Mouse (Mus musculus) heart, postnatal 36 days (tissue): ENCODE results near the gene Lrrn4cl. TPM values are rescaled to one million over a fixed set of nuclear protein-coding genes. Genes with fewer than 3 reads are reported as not detected.
"Not testable (repeated sequence)": the region's sequence is repeated elsewhere in the genome, so short reads cannot be mapped to it uniquely, and the experiment has no call there.

Source experiments
- DNase-seq, 2 experiments: peaks; one replicate each; pipeline ENCODE4 v3.0.0; 2021 to 2022
- intact Hi-C: fragments of 180-260 bp; cut with DNase I; formaldehyde crosslinking; loops from one replicate; pipeline ENCODE4 v1.15.1; 2025
- total RNA-seq, 2 experiments: library from RNA; stranded (reverse); gene quantifications; 2 replicates each; pipeline ENCODE4 v1.2.3; 2021

The Lrrn4cl gene
- total RNA-seq, 2 experiments from 2014 or later, result 4.0 to 4.9 TPM

GRCm38 (mm10) chr19:8837251-8837791 lies 13.2 kb upstream of the Lrrn4cl start, which contains the start of gene Bscl2:
Bscl2 (plus strand) TSS chr19:8837467.
- intact Hi-C loops, result loop anchor here (2.0 kb wide), 1 partner anchor 17 kb away; the partner anchor contains the start of gene Hnrnpul2
- peak; percentile 81 to 89 for DNase-seq

GRCm38 (mm10) chr19:8838041-8838730 lies 12.4 kb upstream of the Lrrn4cl start:
- intact Hi-C loops, result no loop called here
- DNase-seq, result peak; percentile 36 to 37

GRCm38 (mm10) chr19:8839103-8839907 lies 11.3 kb upstream of the Lrrn4cl start, which contains the start of gene Gng3:
Gng3 (minus strand) TSS chr19:8839194.
- DNase-seq, result no peak
- intact Hi-C loops, result no loop called here

- intact Hi-C loops, result no loop called here
- DNase-seq, result peak; percentile 73 to 74
These were observed 10.4 kb upstream of the Lrrn4cl start for GRCm38 (mm10) chr19:8839908-8840791.

- no peak for DNase-seq
- intact Hi-C loops, result no loop called here
These were observed 9.6 kb upstream of the Lrrn4cl start for GRCm38 (mm10) chr19:8841012-8841411.

GRCm38 (mm10) chr19:8842961-8843360 lies 7.6 kb upstream of the Lrrn4cl start:
- no peak for DNase-seq
- intact Hi-C loops, result no loop called here

- DNase-seq, result peak; percentile 76 to 83
- intact Hi-C loops, result loop anchor here (1.0 kb wide), 1 partner anchor 266 kb away; no protein-coding TSS in a partner anchor
These were observed 6.0 kb upstream of the Lrrn4cl start for GRCm38 (mm10) chr19:8844371-8845129.

GRCm38 (mm10) chr19:8848356-8848755 lies 2.2 kb upstream of the Lrrn4cl start:
- intact Hi-C loops, result no loop called here
- no peak for DNase-seq

- intact Hi-C loops, result no loop called here
- no peak for DNase-seq
These were observed 1.1 kb downstream of the Lrrn4cl start for GRCm38 (mm10) chr19:8851639-8852038.

GRCm38 (mm10) chr19:8852236-8852928 lies 1.8 kb downstream of the Lrrn4cl start:
- intact Hi-C loops, result no loop called here
- DNase-seq, result peak in 1 of 2 experiments; percentile 39

- no peak for DNase-seq
- intact Hi-C loops, result no loop called here
These were observed 2.5 kb downstream of the Lrrn4cl start for GRCm38 (mm10) chr19:8853117-8853516.

- intact Hi-C loops, result loop anchor here (2.0 kb wide), 1 partner anchor 253 kb away; no protein-coding TSS in a partner anchor
- DNase-seq, result peak in 1 of 2 experiments; percentile 49
These were observed 7.1 kb downstream of the Lrrn4cl start for GRCm38 (mm10) chr19:8857689-8858088.

GRCm38 (mm10) chr19:8859018-8859417 lies 8.4 kb downstream of the Lrrn4cl start:
- DNase-seq, result no peak
- intact Hi-C loops, result loop anchor here (2.0 kb wide), 1 partner anchor 252 kb away; no protein-coding TSS in a partner anchor

GRCm38 (mm10) chr19:8864265-8864664 lies 13.7 kb downstream of the Lrrn4cl start:
- intact Hi-C loops, result no loop called here
- no peak for DNase-seq

- DNase-seq, intact Hi-C loops: not testable (repeated sequence)
These were observed 19.8 kb downstream of the Lrrn4cl start for GRCm38 (mm10) chr19:8870381-8870780.

- DNase-seq, result peak in 1 of 2 experiments; percentile 16
- intact Hi-C loops, result no loop called here
These were observed 20.3 kb downstream of the Lrrn4cl start for GRCm38 (mm10) chr19:8870838-8871237.

GRCm38 (mm10) chr19:8871267-8872186 lies 21.0 kb downstream of the Lrrn4cl start, which contains the start of gene Ubxn1:
Ubxn1 (plus strand) TSS chr19:8871496.
- intact Hi-C loops, result no loop called here
- peak; percentile 97 to 98 for DNase-seq
